Mouse (Mus musculus) cortical plate, adult 2 months (tissue): Measurements from ENCODE around the gene Abcg1.
A peak's percentile ranks its signal among the peaks of the same experiment; 100 is the strongest.

Experiments used
- CTCF ChIP-seq: fragments of 200-500 bp; IDR thresholded peaks from 2 replicates; pipeline ENCODE4 v1.5.1; 2011; ENCODE audit warnings: mild to moderate bottlenecking, control low read depth, low read length; ENCODE audit not compliant: insufficient read depth; ENCODE audit errors: extremely low read depth
- POLR2A ChIP-seq: fragments of 200-500 bp; IDR thresholded peaks from 2 replicates; pipeline ENCODE4 v1.6.1; 2011; ENCODE audit warnings: mild to moderate bottlenecking, low read length, control low read depth; ENCODE audit not compliant: insufficient read depth; ENCODE audit errors: extremely low read depth

- TF ChIP-seq CTCF (peak; percentile 70), POLR2A (no peak)
These were observed 39.2 kb upstream of the Abcg1 start for GRCm38 (mm10) chr17:31018267-31018666.
